Mouse (Mus musculus): ENCODE results near the gene Skap1.

DNA sequence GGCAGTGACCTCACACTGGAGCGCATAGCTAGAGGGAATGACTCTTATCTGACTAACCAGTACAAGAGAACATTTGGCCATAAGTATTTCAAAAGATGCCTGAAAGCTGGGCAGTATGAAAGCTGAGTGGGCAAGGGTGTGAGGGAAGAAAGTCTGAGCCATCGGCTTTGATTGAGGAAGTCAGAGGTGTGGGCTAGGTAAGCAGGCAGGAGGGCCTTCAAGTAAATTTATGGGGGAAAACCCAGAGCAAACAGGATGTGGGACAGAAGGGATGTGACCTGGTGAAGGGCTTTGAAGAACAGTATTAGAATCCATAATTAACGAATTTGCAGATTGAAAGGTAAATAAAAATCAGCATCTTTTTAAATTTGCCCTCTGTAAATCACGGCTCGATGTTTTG is 95.8 kb downstream of the Skap1 start:
- TF ChIP-seq CTCF (IDR thresholded peaks at IDR 0.05) (no peak), POLR2A (IDR thresholded peaks at IDR 0.05; ENCODE audit: insufficient read depth, low read depth, low read length) (no peak)
